Mouse (Mus musculus): Measurements from ENCODE around the gene Snx21.

Snx21 gene

GRCm38 (mm10) chr2:164785481-164786387 is at the start of gene Snx21:
TSS of gene Snx21 (plus strand) at chr2:164785823.
- peak; percentile 91 to 94 for DNase-seq

DNA sequence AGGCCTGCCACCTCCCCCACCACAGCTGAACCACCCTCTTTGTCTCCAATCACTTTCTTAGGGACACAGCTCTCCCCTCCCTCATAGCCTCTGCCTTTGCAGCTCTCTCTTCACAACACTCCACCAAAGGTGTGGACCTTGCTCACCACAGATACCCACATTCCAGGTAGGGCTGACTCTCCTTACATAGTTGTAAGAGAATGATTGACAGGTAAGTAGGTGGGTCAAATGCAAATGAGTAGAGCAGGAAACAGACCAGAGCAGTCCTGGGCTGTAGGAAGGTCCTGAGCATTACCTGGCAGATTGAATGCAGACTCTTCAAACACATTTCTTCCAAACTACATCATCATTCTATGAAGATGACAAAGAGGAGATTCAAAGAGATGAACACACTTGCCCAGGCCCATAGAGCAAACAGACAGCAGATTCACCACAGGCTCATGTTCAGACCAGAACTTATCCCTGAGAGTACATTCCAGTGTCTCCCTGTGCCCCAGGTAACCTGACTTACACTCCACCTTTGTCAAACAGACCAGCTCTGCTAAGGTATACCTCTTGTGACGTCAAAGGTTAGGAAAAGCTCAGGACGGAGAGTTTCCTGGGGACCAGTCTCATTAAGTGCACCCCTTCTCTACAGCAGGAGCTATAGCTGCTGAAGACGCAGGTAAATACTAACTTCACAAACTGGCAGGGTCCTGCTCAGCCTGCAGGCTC is 48.1 kb upstream of the Snx21 start:
- DNase-seq, result no peak

- no peak for DNase-seq
Observed at GRCm38 (mm10) chr2:164739876-164740275, 45.7 kb upstream of the Snx21 start.

DNA sequence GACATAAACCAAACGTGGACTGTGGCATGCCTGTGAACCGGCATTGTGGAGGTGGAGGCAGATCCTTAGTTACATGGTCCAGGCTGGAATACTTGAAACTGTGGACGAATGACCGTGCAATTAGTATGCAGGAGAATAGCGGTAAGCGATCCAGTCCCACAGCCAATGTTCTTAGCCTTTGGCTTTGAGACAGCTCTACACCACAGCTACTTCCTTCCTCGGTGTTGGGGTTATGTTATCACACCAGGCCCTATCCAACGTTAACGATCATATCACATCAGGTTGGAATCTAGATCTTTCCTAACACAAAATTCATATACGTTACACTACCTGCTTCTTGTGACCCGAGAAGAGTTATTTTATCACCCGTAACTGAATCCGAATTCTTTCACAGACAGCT is 40.6 kb upstream of the Snx21 start:
- DNase-seq, result no peak

GRCm38 (mm10) chr2:164745843-164746479 is 39.7 kb upstream of the Snx21 start, which contains the start of the genes Wfdc3 and Dnttip1:
TSS of gene Wfdc3 (minus strand) at chr2:164745931.
TSS of gene Dnttip1 (plus strand) at chr2:164745983.
- peak; percentile 94 to 96 for DNase-seq

DNA sequence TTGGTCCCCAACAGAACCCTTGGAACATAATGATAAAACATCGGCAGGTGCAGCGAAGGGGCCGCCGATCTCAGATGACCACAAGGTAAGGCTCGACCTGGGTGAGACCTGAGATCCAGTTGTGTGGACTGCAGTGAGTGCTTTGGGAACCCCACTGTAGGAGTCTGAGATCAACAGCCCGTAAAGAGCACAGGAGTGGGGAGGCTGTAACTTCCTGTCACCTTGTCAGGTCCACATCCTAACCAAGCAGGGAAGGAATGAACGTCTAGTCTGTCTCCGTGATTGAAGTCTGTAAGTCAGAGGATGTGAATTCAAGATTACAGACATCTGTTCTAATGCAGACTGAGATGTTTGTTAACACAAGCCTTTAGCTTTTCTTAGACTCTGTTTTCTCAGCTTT is 38.9 kb upstream of the Snx21 start:
- DNase-seq, result no peak

DNA sequence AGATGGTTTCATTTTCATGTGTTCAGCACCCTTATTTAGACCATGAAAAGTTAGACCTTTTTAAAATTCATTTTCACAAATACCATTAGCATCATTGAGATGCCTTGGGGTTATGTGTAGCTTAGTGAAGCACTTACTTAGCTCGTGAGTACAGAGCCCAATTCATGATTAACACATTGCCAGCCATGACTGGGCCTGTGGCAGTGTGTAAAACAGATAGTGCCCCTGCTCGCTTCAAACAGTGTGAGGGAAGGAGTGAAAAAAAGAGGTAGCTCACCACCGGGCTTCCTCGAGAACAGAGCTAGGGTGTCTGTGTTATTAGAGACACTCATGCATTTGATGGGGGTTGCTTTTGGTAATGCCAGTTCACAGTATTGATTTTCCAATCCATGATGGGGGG is 37.4 kb upstream of the Snx21 start:
- no peak for DNase-seq

DNA sequence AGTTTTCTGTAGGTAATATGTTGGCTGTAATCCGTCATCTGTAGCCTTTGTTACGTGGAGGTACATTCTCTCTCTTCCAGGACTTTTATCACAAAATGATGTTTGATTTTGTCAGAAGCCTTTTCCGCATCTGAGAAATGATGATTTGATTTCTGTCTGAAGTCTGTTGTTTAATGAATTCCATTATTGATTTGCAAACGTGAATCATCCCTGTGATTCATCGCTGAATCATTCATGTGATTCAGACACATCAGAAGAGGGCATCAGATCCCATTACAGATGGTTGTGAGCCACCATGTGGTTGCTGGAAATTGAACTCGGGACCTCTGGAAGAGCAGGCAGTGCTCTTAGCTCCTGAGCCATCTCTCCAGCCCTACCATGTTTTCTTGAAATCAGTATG is 36.6 kb upstream of the Snx21 start:
- DNase-seq, result no peak

DNA sequence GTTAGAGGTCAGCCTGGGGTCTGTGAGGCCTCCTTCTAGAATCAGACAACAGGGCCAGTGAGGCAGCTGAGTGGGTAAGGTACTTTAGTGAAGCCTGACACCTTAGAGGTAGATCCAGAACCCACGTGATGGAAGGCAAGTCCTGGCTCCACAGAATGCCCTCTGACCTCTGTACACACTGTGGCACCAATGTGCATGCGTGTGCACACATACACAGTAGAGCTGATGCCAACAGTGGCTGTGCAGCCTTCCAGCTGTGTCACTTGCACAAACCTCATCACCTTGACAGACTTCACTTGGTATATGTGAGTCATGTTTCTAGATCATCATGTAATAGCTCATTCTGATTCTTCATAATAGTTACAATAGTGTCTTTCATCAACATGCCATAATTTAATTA is 33.2 kb upstream of the Snx21 start:
- no peak for DNase-seq

- DNase-seq, result no peak
Observed at GRCm38 (mm10) chr2:164754105-164754504, 31.5 kb upstream of the Snx21 start.

DNA sequence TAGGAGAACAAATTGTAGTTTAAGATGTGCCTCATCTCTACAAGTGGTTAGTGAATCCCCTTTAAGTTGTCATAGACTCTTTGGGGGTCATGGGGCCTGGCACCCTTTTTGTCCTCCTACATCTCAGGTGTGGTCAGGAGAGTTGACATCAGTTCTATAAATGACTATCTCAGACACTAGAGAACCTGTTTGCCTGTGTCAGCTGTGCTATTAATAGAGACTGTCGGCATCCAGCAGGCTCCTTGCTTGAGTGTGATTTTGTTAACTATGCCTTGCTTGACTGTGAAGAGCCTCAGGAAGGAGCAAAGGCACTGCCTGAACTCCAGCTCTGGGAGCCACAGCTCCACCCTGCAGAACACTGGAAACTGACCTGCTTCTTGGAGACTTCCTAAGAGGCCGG is 30.8 kb upstream of the Snx21 start:
- DNase-seq, result no peak

DNA sequence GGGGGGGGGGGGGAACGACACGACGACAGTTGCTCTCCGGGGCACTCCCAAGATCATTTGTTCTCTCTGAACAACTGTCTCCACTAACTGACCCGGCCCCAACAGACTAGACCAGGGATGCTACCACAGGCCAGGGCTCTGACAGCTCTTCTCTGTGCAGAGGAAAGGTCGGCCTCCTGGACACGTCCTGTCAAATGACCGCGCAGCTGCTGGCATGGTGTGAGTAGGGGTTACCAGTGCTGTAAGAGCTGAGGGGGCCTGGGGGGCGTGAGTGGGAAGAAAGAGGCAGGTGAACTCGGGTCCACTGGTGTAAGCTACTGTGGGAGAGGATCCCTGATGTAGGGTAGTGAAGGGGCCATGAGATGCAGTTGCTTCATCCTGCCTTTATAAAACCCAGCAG is 27.8 kb upstream of the Snx21 start:
- no peak for DNase-seq

GRCm38 (mm10) chr2:164758692-164759091 is 26.9 kb upstream of the Snx21 start:
- DNase-seq, result no peak

GRCm38 (mm10) chr2:164760059-164760833 is 25.4 kb upstream of the Snx21 start:
- no peak for DNase-seq

- DNase-seq, result peak in 1 of 2 experiments; percentile 44
Observed at GRCm38 (mm10) chr2:164761502-164761901, 24.1 kb upstream of the Snx21 start.

DNA sequence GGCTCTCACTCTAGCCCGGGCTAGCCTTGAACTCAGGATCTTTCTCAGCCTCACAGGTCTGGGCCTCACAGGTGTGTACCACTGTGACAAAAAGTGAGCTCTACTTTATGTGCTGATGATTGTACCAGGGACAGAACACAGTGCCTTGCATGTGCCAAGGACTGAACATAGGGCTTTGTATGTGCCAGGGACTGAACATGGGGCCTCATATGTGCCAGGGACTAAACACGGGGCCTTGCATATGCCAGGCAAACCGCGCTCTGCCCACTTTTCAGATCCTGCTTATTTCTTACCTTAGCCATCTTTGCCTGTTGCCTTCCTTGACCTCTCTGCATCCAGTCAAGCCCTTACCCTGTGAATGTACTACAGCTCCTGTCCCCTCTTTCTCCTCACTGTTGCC is 23.7 kb upstream of the Snx21 start:
- no peak for DNase-seq

- no peak for DNase-seq
Observed at GRCm38 (mm10) chr2:164762593-164762992, 23.0 kb upstream of the Snx21 start.

DNA sequence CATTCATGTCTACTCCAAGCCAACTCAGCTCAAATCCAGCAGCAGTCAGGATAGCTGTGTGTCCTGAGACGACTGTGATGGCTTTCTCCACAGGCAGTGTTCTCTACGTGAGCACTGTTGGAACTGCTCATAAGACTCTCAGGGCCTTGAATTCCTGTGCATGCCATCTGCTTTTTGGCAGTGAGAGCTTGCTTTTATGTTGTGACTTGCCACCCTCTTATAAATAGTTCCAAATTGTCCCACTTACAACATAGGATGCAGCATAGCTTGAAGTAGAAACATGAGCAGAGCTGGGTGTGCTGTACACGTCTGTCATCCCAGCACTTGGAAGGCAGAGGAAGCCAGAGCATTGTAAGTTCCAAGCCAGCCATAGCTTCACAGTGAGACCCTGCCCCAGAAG is 19.8 kb upstream of the Snx21 start:
- DNase-seq, result no peak

GRCm38 (mm10) chr2:164767812-164768540 is 17.6 kb upstream of the Snx21 start:
- DNase-seq, result peak in 1 of 2 experiments; percentile 47

DNA sequence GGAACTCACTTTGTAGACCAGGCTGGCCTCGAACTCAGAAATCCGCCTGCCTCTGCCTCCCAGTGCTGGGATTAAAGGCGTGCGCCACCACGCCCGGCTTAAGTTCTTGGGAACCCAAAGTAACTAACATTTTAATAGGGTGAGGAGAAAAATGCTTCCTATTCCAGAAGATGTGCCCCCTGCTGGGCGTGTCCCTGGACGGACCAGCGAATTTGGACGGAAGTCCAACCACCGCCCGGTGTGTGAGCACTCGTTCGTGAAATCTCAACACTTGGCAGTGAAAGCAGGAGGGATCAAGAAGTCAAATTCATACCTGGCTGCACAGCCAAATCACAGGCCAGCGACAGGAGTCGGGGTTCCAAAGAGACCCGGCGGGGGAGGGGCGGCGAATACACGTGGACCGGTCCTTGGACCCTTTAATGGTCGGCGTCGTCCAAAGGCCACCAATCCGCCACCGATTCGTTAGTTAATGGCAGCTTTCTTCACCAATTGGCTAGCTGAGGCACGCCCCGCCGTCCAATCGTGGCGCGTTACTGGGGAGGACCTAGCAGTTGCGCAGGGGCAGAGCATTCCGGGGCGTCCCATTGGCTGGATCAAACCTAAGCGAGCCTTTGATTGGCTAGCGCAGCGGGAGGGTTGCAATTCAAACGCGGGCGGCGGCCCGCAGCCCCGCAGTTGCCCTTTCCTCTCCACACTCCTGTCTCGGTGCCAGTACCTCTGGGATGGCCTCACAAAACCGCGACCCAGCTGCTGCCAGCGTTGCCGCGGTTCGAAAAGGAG is 16.2 kb upstream of the Snx21 start, which contains the start of gene Ube2c:
Gene Ube2c, plus strand, starts transcription at position 641 of the 780 bp plus-strand sequence.
- peak; percentile 97 to 98 for DNase-seq

DNA sequence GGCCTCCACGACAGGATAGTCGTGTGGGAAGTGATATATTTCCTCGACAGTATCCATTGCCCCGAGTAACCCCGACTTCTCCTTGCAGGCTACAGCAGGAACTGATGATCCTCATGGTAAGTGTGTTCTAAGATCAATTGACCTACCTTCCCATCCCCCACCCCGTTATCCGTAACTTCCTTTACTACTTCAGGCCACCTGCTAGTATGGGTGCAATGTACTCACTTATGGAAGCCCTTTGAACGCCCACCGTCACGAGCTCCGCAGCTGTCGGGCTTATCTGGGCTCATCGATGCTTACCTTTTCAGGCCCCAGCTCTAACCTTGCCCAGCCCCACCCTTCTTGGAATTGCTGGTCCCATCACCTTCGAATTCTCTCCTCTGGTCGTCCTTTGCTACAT is 15.3 kb upstream of the Snx21 start:
- no peak for DNase-seq
